Mouse (Mus musculus) midbrain, embryonic 14.5 days (tissue): ENCODE measurements around the gene Gm20388. TPM values are rescaled to one million over a fixed set of nuclear protein-coding genes. Genes with fewer than 3 reads are reported as not detected.
A peak's percentile ranks its signal among the peaks of the same experiment; 100 is the strongest.

Experiments
- ATAC-seq: fragments of 200-750 bp; cut with Nextera tagmentation; 2 replicates; pipeline ENCODE4 v1.8.0; 2017; ENCODE audit warnings: moderate number of reproducible peaks, moderate library complexity; ENCODE audit not compliant: low FRiP score, low TSS enrichment
- DNase-seq: peaks from one replicate; pipeline ENCODE4 v3.0.0-alpha.2; 2015
- H3K27ac ChIP-seq: fragments of 300-500 bp; sonication (generic); replicated peaks from 2 replicates; pipeline ENCODE4 v1.5.1; 2014; ENCODE audit warnings: mild to moderate bottlenecking, low read depth, low read length, moderate library complexity
- H3K27me3 ChIP-seq: fragments of 300-500 bp; sonication (generic); 2 replicates; pipeline ENCODE4 v1.6.1; 2014; ENCODE audit warnings: low read length, control low read depth, mixed read lengths; ENCODE audit not compliant: control insufficient read depth, insufficient read depth
- H3K36me3 ChIP-seq: fragments of 300-500 bp; sonication (generic); 2 replicates; pipeline ENCODE4 v1.6.1; 2014; ENCODE audit warnings: low read length, control low read depth; ENCODE audit not compliant: control insufficient read depth, insufficient read depth
- H3K4me1 ChIP-seq: fragments of 300-500 bp; sonication (generic); 2 replicates; pipeline ENCODE4 v1.6.1; 2014; ENCODE audit warnings: mild to moderate bottlenecking, antibody characterized with exemption, low read length, control low read depth; ENCODE audit not compliant: control insufficient read depth, insufficient read depth
- H3K4me2 ChIP-seq: fragments of 300-500 bp; sonication (generic); 2 replicates; pipeline ENCODE4 v1.6.1; 2014; ENCODE audit warnings: mild to moderate bottlenecking, low read length, moderate library complexity
- H3K4me3 ChIP-seq: fragments of 300-500 bp; sonication (generic); replicated peaks from 2 replicates; pipeline ENCODE4 v1.5.1; 2014; ENCODE audit warnings: low read depth, low read length
- H3K9ac ChIP-seq: fragments of 300-500 bp; sonication (generic); replicated peaks from 2 replicates; pipeline ENCODE4 v1.6.1; 2014; ENCODE audit warnings: mild to moderate bottlenecking, low read length, moderate library complexity
- H3K9me3 ChIP-seq: fragments of 300-500 bp; sonication (generic); 2 replicates; pipeline ENCODE4 v1.6.1; 2016; ENCODE audit warnings: low read length, control low read depth, mixed read lengths; ENCODE audit not compliant: control insufficient read depth
- WGBS: fragments of 180-500 bp; shearing (Covaris S2); extraction: QIAGEN DNeasy Blood & Tissue Kit; methylation state at CpG from one replicate; pipeline ENCODE4 v1.1.7; 2014; 5-methylcytosine and 5-hydroxymethylcytosine counted together
- polyA plus RNA-seq: library from polyadenylated mRNA; unstranded; fragments of >200 nt; fragmentation: Nextera tagmentation; extraction: Ambion mirVana; gene quantifications from 2 replicates; pipeline ENCODE4 v1.2.1, GENCODE M21; 2014

Gm20388 gene
- polyA plus RNA-seq, 1 experiment from 2014 or later = 4.1 TPM

- Histone ChIP-seq H3K4me2 (no peak overlapping the region), H3K27me3 (no peaks in the 10 kb centered on the region), H3K9ac (no peak overlapping the region), H3K9me3 (no peaks in the 10 kb centered on the region), H3K4me3 (no peak overlapping the region), H3K4me1 (no peaks in the 10 kb centered on the region), H3K36me3 (peaks cover 90% of the 10 kb centered on the region), H3K27ac (no peak overlapping the region)
- no peak for ATAC-seq
- 95% methylated on average over 13 of the region's 13 CpGs for WGBS
- no peak for DNase-seq
Observed at GRCm38 (mm10) chr8:124336302-124336701, 4425.7 kb downstream of the Gm20388 start.

- WGBS = 89% methylated on average over 3 of the region's 3 CpGs
- H3K36me3 ChIP-seq = peaks cover 89% of the 10 kb centered on the region
- H3K4me3 ChIP-seq = no peak overlapping the region
- H3K27me3 ChIP-seq = no peaks in the 10 kb centered on the region
- H3K4me1 ChIP-seq = no peaks in the 10 kb centered on the region
- no peak overlapping the region for H3K9ac ChIP-seq
- H3K4me2 ChIP-seq = no peak overlapping the region
- no peak overlapping the region for H3K27ac ChIP-seq
- no peak for DNase-seq
- no peaks in the 10 kb centered on the region for H3K9me3 ChIP-seq
- ATAC-seq = no peak
Observed at GRCm38 (mm10) chr8:124339742-124340141, 4429.1 kb downstream of the Gm20388 start.

DNA sequence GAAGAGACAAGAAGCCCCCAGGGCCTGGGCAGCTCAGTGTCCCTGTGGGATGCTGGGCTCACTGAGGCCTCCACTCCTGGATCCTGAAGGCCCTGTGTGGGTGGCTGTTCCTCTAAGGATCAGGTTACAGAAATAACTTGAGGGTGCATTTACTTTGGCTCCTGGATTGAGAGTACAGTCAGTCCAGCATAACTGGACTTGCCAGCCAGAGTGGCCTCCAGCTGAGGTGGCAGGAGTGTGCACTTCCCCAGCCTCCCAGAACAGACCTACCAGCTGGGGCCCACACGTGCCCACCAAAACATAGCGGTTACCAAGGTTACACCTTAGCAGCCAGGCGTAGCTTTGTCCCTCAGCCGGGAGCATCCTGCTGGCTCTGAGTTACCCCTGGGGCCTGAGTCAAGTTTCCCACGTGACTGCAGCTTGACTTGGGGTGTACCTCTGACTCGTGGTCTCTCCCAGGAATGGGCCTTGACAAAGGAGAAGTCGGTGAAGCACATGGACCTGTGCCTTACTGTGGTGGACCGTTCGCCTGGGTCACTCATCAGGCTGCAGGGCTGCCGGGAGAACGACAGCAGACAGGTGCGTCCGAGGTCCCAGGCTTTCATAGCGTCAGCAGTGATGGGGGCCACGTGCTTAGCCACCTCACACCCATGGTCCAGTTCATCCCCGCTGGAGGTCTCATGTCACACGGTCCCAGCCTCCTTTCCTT lies 4429.9 kb downstream of the Gm20388 start:
- H3K9me3 ChIP-seq = no peaks in the 10 kb centered on the region
- no peaks in the 10 kb centered on the region for H3K27me3 ChIP-seq
- no peak overlapping the region for H3K4me2 ChIP-seq
- ATAC-seq (peak; percentile 24; the same call in 1 of the 2 replicates), DNase-seq (peak; percentile 38)
- 58% methylated on average over 17 of the region's 17 CpGs for WGBS
- H3K9ac ChIP-seq = no peak overlapping the region
- peaks cover 89% of the 10 kb centered on the region for H3K36me3 ChIP-seq
- H3K27ac ChIP-seq = 0 out of 2 replicates have a peak overlapping the region, but pooled peaks have one; percentile 45
- no peaks in the 10 kb centered on the region for H3K4me1 ChIP-seq
- H3K4me3 ChIP-seq = no peak overlapping the region

- WGBS = 96% methylated on average over 15 of the region's 15 CpGs
- no peak overlapping the region for H3K4me2 ChIP-seq
- H3K9me3 ChIP-seq = no peaks in the 10 kb centered on the region
- ATAC-seq (no peak), DNase-seq (no peak)
- no peak overlapping the region for H3K4me3 ChIP-seq
- H3K4me1 ChIP-seq = no peaks in the 10 kb centered on the region
- no peak overlapping the region for H3K9ac ChIP-seq
- peaks cover 68% of the 10 kb centered on the region for H3K36me3 ChIP-seq
- no peaks in the 10 kb centered on the region for H3K27me3 ChIP-seq
- no peak overlapping the region for H3K27ac ChIP-seq
Observed at GRCm38 (mm10) chr8:124343151-124343550, 4432.5 kb downstream of the Gm20388 start.

GRCm38 (mm10) chr8:124343991-124344390 lies 4433.4 kb downstream of the Gm20388 start:
- Histone ChIP-seq H3K4me1 (no peaks in the 10 kb centered on the region), H3K4me2 (no peak overlapping the region), H3K36me3 (peaks cover 60% of the 10 kb centered on the region), H3K27ac (no peak overlapping the region), H3K4me3 (no peak overlapping the region), H3K27me3 (no peaks in the 10 kb centered on the region), H3K9me3 (no peaks in the 10 kb centered on the region), H3K9ac (no peak overlapping the region)
- no peak for DNase-seq
- ATAC-seq = no peak
- 91% methylated on average over 12 of the region's 12 CpGs for WGBS

- 85% methylated on average over 10 of the region's 10 CpGs for WGBS
- Histone ChIP-seq H3K27ac (no peak overlapping the region), H3K9me3 (no peaks in the 10 kb centered on the region), H3K4me2 (no peak overlapping the region), H3K4me1 (no peaks in the 10 kb centered on the region), H3K27me3 (no peaks in the 10 kb centered on the region), H3K9ac (no peak overlapping the region), H3K36me3 (peaks cover 53% of the 10 kb centered on the region), H3K4me3 (no peak overlapping the region)
- ATAC-seq (no peak), DNase-seq (no peak)
Observed at GRCm38 (mm10) chr8:124345098-124345497, 4434.5 kb downstream of the Gm20388 start.

GRCm38 (mm10) chr8:124346852-124347523 lies 4436.3 kb downstream of the Gm20388 start:
- no peak overlapping the region for H3K4me3 ChIP-seq
- no peaks in the 10 kb centered on the region for H3K27me3 ChIP-seq
- H3K27ac ChIP-seq = no peak overlapping the region
- ATAC-seq (no peak), DNase-seq (peak; percentile 87)
- H3K9ac ChIP-seq = no peak overlapping the region
- H3K4me2 ChIP-seq = no peak overlapping the region
- 48% methylated on average over 19 of the region's 19 CpGs for WGBS
- H3K9me3 ChIP-seq = no peaks in the 10 kb centered on the region
- peaks cover 36% of the 10 kb centered on the region for H3K36me3 ChIP-seq
- no peaks in the 10 kb centered on the region for H3K4me1 ChIP-seq

- no peak for ATAC-seq
- Histone ChIP-seq H3K36me3 (peaks cover 30% of the 10 kb centered on the region), H3K4me3 (no peak overlapping the region), H3K27me3 (no peaks in the 10 kb centered on the region), H3K9me3 (no peaks in the 10 kb centered on the region), H3K4me2 (no peak overlapping the region), H3K9ac (no peak overlapping the region), H3K27ac (no peak overlapping the region), H3K4me1 (no peaks in the 10 kb centered on the region)
- no peak for DNase-seq
- WGBS = 36% methylated on average over 1 of the region's 1 CpGs
Observed at GRCm38 (mm10) chr8:124348087-124348486, 4437.4 kb downstream of the Gm20388 start.

- Histone ChIP-seq H3K4me1 (no peaks in the 10 kb centered on the region), H3K4me3 (no peak overlapping the region), H3K27me3 (no peaks in the 10 kb centered on the region), H3K4me2 (no peak overlapping the region), H3K9me3 (no peaks in the 10 kb centered on the region), H3K27ac (no peak overlapping the region), H3K36me3 (peaks cover 14% of the 10 kb centered on the region), H3K9ac (no peak overlapping the region)
- 37% methylated on average over 7 of the region's 7 CpGs for WGBS
- DNase-seq (peak; percentile 90), ATAC-seq (peak; percentile 53; the same call in 1 of the 2 replicates)
Observed at GRCm38 (mm10) chr8:124349663-124350062, 4439.0 kb downstream of the Gm20388 start.
